Mouse (Mus musculus): ENCODE data around the gene C1qtnf2.

GRCm38 (mm10) chr11:43517641-43518040 lies 43.6 kb downstream of the C1qtnf2 start:
- TF ChIP-seq EP300 (IDR thresholded peaks at IDR 0.05; ENCODE audit: insufficient read depth, low read depth, low read length) (no peak), CTCF (IDR thresholded peaks at IDR 0.05; ENCODE audit: low read depth, low read length) (no peak), POLR2A (IDR thresholded peaks at IDR 0.05; ENCODE audit: insufficient read depth, low read length) (no peak)

Measured in ES-Bruce4 (cell line).